Mouse (Mus musculus) myocyte (in vitro differentiated cells): Measurements from ENCODE around the gene Snw1. TPM values are rescaled to one million over a fixed set of nuclear protein-coding genes. Genes with fewer than 3 reads are reported as not detected.

Experiments used
- H3K27me3 ChIP-seq: one replicate; pipeline ENCODE4 v1.6.1; 2011; ENCODE audit not compliant: control insufficient read depth, insufficient read depth, insufficient read length
- H3K36me3 ChIP-seq: one replicate; pipeline ENCODE4 v1.6.1; 2011; ENCODE audit not compliant: control insufficient read depth, insufficient read depth
- H3K4me2 ChIP-seq: one replicate; pipeline ENCODE4 v1.6.1; 2011; ENCODE audit warnings: low read depth, control low read depth
- H3K4me3 ChIP-seq: one replicate; pipeline ENCODE4 v1.5.1; 2011; ENCODE audit warnings: mild to moderate bottlenecking, control low read depth, moderate library complexity
- H3K79me2 ChIP-seq: one replicate; pipeline ENCODE4 v1.6.1; 2011; ENCODE audit not compliant: control insufficient read depth, insufficient read depth
- H3ac ChIP-seq: one replicate; pipeline ENCODE4 v1.6.1; 2011; ENCODE audit not compliant: control insufficient read depth, insufficient read length
- CEBPB ChIP-seq: IDR thresholded peaks from 2 replicates; pipeline ENCODE4 v1.6.1; 2011; ENCODE audit warnings: mild to moderate bottlenecking, moderate library complexity; ENCODE audit not compliant: poor library complexity, insufficient read depth, severe bottlenecking
- E2F4 ChIP-seq: IDR thresholded peaks from one replicate; pipeline ENCODE4 v1.6.1; 2011; ENCODE audit warnings: mild to moderate bottlenecking, control low read depth, moderate library complexity; ENCODE audit not compliant: insufficient read depth
- MAX ChIP-seq: IDR thresholded peaks from one replicate; pipeline ENCODE4 v1.6.1; 2011; ENCODE audit warnings: low read depth, mild to moderate bottlenecking, control low read depth
- MYOD1 ChIP-seq, 3 experiments: IDR thresholded peaks; one replicate each; pipeline ENCODE4 v1.6.1; 2011; ENCODE audit warnings: control low read depth in 2 of 3, low read depth in 2 of 3, mild to moderate bottlenecking in 2 of 3, moderate library complexity in 1 of 3; ENCODE audit not compliant: insufficient read length in 2 of 3, control insufficient read depth in 1 of 3
- MYOG ChIP-seq, 3 experiments: IDR thresholded peaks; one replicate each; pipeline ENCODE4 v1.6.1; 2011; ENCODE audit warnings: control low read depth in 2 of 3, low read depth in 2 of 3, mild to moderate bottlenecking in 2 of 3; ENCODE audit not compliant: insufficient read length in 2 of 3, control insufficient read depth in 1 of 3, insufficient read depth in 1 of 3
- POLR2A ChIP-seq: IDR thresholded peaks from one replicate; pipeline ENCODE4 v1.6.1; 2011; ENCODE audit warnings: low read depth, mild to moderate bottlenecking, control low read depth, moderate library complexity; ENCODE audit not compliant: insufficient read length
- POLR2AphosphoS2 ChIP-seq: IDR thresholded peaks from one replicate; pipeline ENCODE4 v1.6.1; 2011; ENCODE audit warnings: low read depth, control low read depth; ENCODE audit not compliant: insufficient read length
- REST ChIP-seq: IDR thresholded peaks from one replicate; pipeline ENCODE4 v1.6.1; 2011; ENCODE audit warnings: mild to moderate bottlenecking, control low read depth, moderate library complexity; ENCODE audit not compliant: insufficient read depth, insufficient read length
- SRF ChIP-seq: IDR thresholded peaks from one replicate; pipeline ENCODE4 v1.6.1; 2011; ENCODE audit warnings: low read depth; ENCODE audit not compliant: control insufficient read depth, insufficient read length
- TCF12 ChIP-seq: IDR thresholded peaks from one replicate; pipeline ENCODE4 v1.6.1; 2011; ENCODE audit warnings: mild to moderate bottlenecking, control low read depth; ENCODE audit not compliant: poor library complexity, insufficient read depth, severe bottlenecking
- TCF3 ChIP-seq: IDR thresholded peaks from one replicate; pipeline ENCODE4 v1.6.1; 2011; ENCODE audit warnings: low read depth, control low read depth; ENCODE audit not compliant: insufficient read length
- USF1 ChIP-seq: IDR thresholded peaks from one replicate; pipeline ENCODE4 v1.6.1; 2011; ENCODE audit warnings: low read depth, mild to moderate bottlenecking, control low read depth, moderate library complexity
- polyA plus RNA-seq: library from polyadenylated mRNA; unstranded; fragments of >200 nt; fragmentation: generic; extraction: Trizol; gene quantifications from one replicate; pipeline ENCODE4 v1.2.1, GENCODE M21; 2012; ENCODE audit warnings: missing spikeins

Snw1 gene
- polyA plus RNA-seq, 1 experiment, result 48.2 TPM

- no peak for TF ChIP-seq MAX
- no peak for TF ChIP-seq USF1
- no peak for TF ChIP-seq CEBPB
- TF ChIP-seq SRF, result no peak
- no peak for TF ChIP-seq POLR2A
- no peak for TF ChIP-seq TCF3
- peak overlapping the region; percentile 75 for H3K4me2 ChIP-seq
- peaks cover 43% of the 10 kb centered on the region for H3K79me2 ChIP-seq
- H3K4me3 ChIP-seq, result peak overlapping the region; percentile 77
- H3K27me3 ChIP-seq, result no peaks in the 10 kb centered on the region
- H3ac ChIP-seq, result no peak overlapping the region
- peaks cover 29% of the 10 kb centered on the region for H3K36me3 ChIP-seq
These were observed 1.6 kb downstream of the Snw1 start for GRCm38 (mm10) chr12:87470263-87471136.

GRCm38 (mm10) chr12:87464678-87465297 lies 7.3 kb downstream of the Snw1 start:
- Histone ChIP-seq H3K79me2 (peaks cover 31% of the 10 kb centered on the region), H3K36me3 (peaks cover 81% of the 10 kb centered on the region), H3ac (no peak overlapping the region), H3K4me3 (no peak overlapping the region), H3K4me2 (no peak overlapping the region), H3K27me3 (no peaks in the 10 kb centered on the region)
- TF ChIP-seq POLR2A (no peak), TCF12 (no peak), POLR2AphosphoS2 (no peak), E2F4 (no peak), MYOD1 (IDR thresholded peaks at IDR 0.05; ENCODE audit: control insufficient read depth in 1 of 3, insufficient read length in 2 of 3, low read depth in 2 of 3) (no peak), REST (no peak), MYOG (IDR thresholded peaks at IDR 0.05; ENCODE audit: control insufficient read depth in 1 of 3, insufficient read depth in 1 of 3, insufficient read length in 2 of 3, low read depth in 2 of 3) (no peak), SRF (no peak), MAX (no peak), TCF3 (no peak), CEBPB (no peak), USF1 (no peak)

- Histone ChIP-seq H3K27me3 (no peaks in the 10 kb centered on the region), H3K4me2 (no peak overlapping the region), H3K79me2 (peaks cover 27% of the 10 kb centered on the region), H3K4me3 (no peak overlapping the region), H3ac (no peak overlapping the region), H3K36me3 (peaks cover 77% of the 10 kb centered on the region)
- TF ChIP-seq POLR2AphosphoS2 (peak; percentile 43), TCF3 (no peak), MAX (no peak), TCF12 (no peak), E2F4 (no peak)
These were observed 22.6 kb downstream of the Snw1 start for GRCm38 (mm10) chr12:87449456-87449855.

GRCm38 (mm10) chr12:87444211-87444610 lies 27.9 kb downstream of the Snw1 start:
- Histone ChIP-seq H3K79me2 (peaks cover 76% of the 10 kb centered on the region), H3K4me2 (peak overlapping the region; percentile 92), H3ac (peak overlapping the region; percentile 66), H3K4me3 (peak overlapping the region; percentile 94), H3K36me3 (peaks cover 46% of the 10 kb centered on the region), H3K27me3 (no peaks in the 10 kb centered on the region)
- TF ChIP-seq MYOG (IDR thresholded peaks at IDR 0.05; ENCODE audit: control insufficient read depth in 1 of 3, insufficient read depth in 1 of 3, insufficient read length in 2 of 3, low read depth in 2 of 3) (no peak), TCF3 (no peak), SRF (no peak), REST (no peak), POLR2A (no peak), TCF12 (no peak), CEBPB (no peak), MYOD1 (IDR thresholded peaks at IDR 0.05; ENCODE audit: control insufficient read depth in 1 of 3, insufficient read length in 2 of 3, low read depth in 2 of 3) (no peak), MAX (no peak), E2F4 (no peak), POLR2AphosphoS2 (no peak), USF1 (no peak)

- Histone ChIP-seq H3K4me3 (peak within 1 kb of the TSS; percentile 94), H3K79me2 (peaks cover 79% of the 10 kb centered on the region), H3K36me3 (peaks cover 45% of the 10 kb centered on the region), H3ac (peak within 1 kb of the TSS; percentile 66), H3K27me3 (no peaks in the 10 kb centered on the region), H3K4me2 (peak within 1 kb of the TSS; percentile 98)
- TF ChIP-seq MYOG (IDR thresholded peaks at IDR 0.05; ENCODE audit: control insufficient read depth in 1 of 3, insufficient read depth in 1 of 3, insufficient read length in 2 of 3, low read depth in 2 of 3), result peak in 1 of 3 experiments; percentile 1
- peak; percentile 62 for TF ChIP-seq POLR2A
- no peak for TF ChIP-seq CEBPB
- TF ChIP-seq POLR2AphosphoS2, result peak; percentile 77
- no peak for TF ChIP-seq REST
- TF ChIP-seq SRF, result no peak
These were observed 28.4 kb downstream of the Snw1 start, which contains the start of the genes Slirp and Alkbh1 for GRCm38 (mm10) chr12:87443700-87444122. Gene Slirp (plus strand): TSS chr12:87443896. Gene Alkbh1 (minus strand): TSS chr12:87444017.
